In the genomic region with DNA sequence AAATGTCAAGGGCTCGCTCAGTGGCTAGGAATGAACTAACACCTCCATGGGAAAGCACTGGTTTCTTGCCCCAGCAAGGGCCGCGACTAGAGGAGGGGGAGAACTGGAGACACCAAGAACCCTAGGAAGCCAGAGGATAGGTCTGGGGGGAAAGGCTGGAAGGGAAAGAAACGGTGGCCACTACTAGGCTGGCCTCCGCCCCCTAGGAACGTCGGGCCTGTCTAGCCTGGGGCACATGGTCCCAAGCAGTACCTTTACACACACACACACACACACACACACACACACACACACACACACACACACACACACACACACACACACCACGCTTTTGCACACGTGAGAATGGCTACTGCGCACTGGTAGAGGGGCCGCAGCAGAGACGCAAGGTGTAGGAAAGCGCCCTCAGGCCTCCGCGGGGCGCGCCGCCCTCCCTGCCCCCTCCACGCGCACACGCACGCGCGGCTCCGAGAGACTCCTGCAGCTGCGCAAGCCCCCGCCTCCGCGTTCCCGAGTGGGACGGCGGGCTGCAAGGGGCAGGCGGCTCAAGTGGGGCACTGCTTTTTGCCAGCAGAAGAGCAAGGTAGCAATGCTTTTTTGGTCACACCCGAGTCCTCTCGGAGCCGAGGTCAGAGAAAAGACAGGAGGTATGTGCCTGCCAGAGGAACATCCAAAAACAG, we compare ENCODE assay signal across 8 mouse cellular contexts.
DNase-seq lines count a peak whose midpoint lies in the region; TF ChIP-seq lines count a peak whose summit lies in the region.

No protein-coding gene starts in this region.

- in situ Hi-C loops in ES-E14 (cut with MboI; ENCODE audit: low sequenced_read_pairs in 2 of 2, unreplicated experiment in 2 of 2): no loop called here

- under 1% methylated on average over 35 of the region's 36 CpGs for WGBS in forebrain, embryonic 10.5 days

- H3K27me3 ChIP-seq in forebrain, embryonic 10.5 days (ENCODE audit: poor library complexity, severe bottlenecking): peaks cover 85% of the 10 kb centered on the region

- no peaks in the 10 kb centered on the region for H3K9me3 ChIP-seq in ES-E14 (ENCODE audit: control insufficient read depth, insufficient read depth, low read depth, low read length)
- H3K9me3 ChIP-seq in forebrain, embryonic 10.5 days: no peaks in the 10 kb centered on the region

- no peaks in the 10 kb centered on the region for H3K36me3 ChIP-seq in ES-E14 (ENCODE audit: control insufficient read depth, insufficient read depth, low read length, poor library complexity, severe bottlenecking)
- no peaks in the 10 kb centered on the region for H3K36me3 ChIP-seq in forebrain, embryonic 10.5 days (replicated peaks)

- H3K27ac ChIP-seq in ES-E14 (ENCODE audit: insufficient read depth, low read depth, low read length, poor library complexity, severe bottlenecking): no peak overlapping the region
- H3K27ac ChIP-seq in forebrain, embryonic 10.5 days: peak overlapping the region; percentile 81

- peaks cover 0 to 14% of the 10 kb centered on the region in 2 experiments; a peak in 3 of 4 replicates for H3K4me1 ChIP-seq in ES-E14 (ENCODE audit: control insufficient read depth in 2 of 2, insufficient read depth in 2 of 2, low read length in 2 of 2, poor library complexity in 1 of 2)
- peaks cover 78% of the 10 kb centered on the region for H3K4me1 ChIP-seq in forebrain, embryonic 10.5 days

- no peak overlapping the region for H3K9ac ChIP-seq in ES-E14 (ENCODE audit: insufficient read depth, low read depth, low read length, poor library complexity, severe bottlenecking)

- H3K4me3 ChIP-seq in ES-E14 (ENCODE audit: insufficient read depth in 1 of 2, low read depth in 1 of 2, low read length in 2 of 2, poor library complexity in 1 of 2, severe bottlenecking in 1 of 2): peak overlapping the region; percentile 76 to 78
- H3K4me3 ChIP-seq in forebrain, embryonic 10.5 days: peak overlapping the region; percentile 67

- no peak for DNase-seq in ES-E14 (ENCODE audit: low read depth, low spot score)
- peak; percentile 71 for DNase-seq in adrenal gland, adult 2 months
- DNase-seq in forebrain, embryonic 10.5 days (ENCODE audit: extremely low spot score, low spot score): peak; percentile 24
- DNase-seq in heart, postnatal 4 days: peak; percentile 59
- peak; percentile 59 to 65 for DNase-seq in left cerebral cortex, adult 8-10 months (ENCODE audit: low spot score in 2 of 2)
- peak; percentile 64 for DNase-seq in naive thymus-derived CD4-positive, alpha-beta T cell, adult 2 months (ENCODE audit: low read depth)
- peak; percentile 16 to 51 for DNase-seq in thymus, postnatal 10 days (ENCODE audit: low spot score in 2 of 2)
- no peak for DNase-seq in spleen, adult 12 weeks (ENCODE audit: low spot score)

TF ChIP-seq in ES-E14, 5 proteins besides CTCF, POLR2A, EP300 and RAD21:
- no peak for TF ChIP-seq MAFK (IDR thresholded peaks at IDR 0.05; ENCODE audit: insufficient read depth, low read depth, low read length)
- TF ChIP-seq ZC3H11A (IDR thresholded peaks at IDR 0.05; ENCODE audit: borderline replicate concordance, low read depth, low read length): no peak
- no peak for TF ChIP-seq ZNF384 (IDR thresholded peaks at IDR 0.05; ENCODE audit: low read depth, low read length)
- TF ChIP-seq HCFC1 (IDR thresholded peaks at IDR 0.05; ENCODE audit: borderline replicate concordance, insufficient read depth, low read length): no peak
- no peak for TF ChIP-seq CHD2 (IDR thresholded peaks at IDR 0.05; ENCODE audit: low read depth, low read length)

Comparison
In these comparisons a context has a peak if more than half of its experiments do, and no peak if none do; other contexts are left out.
1. DNase-seq: peak in adrenal gland, adult 2 months (single experiment), forebrain, embryonic 10.5 days (single experiment), heart, postnatal 4 days (single experiment), left cerebral cortex, adult 8-10 months (2 of 2), naive thymus-derived CD4-positive, alpha-beta T cell, adult 2 months (single experiment) and thymus, postnatal 10 days (2 of 2); none in ES-E14 (single experiment) and spleen, adult 12 weeks (single experiment).